Mouse (Mus musculus) ES-E14 (cell line): ENCODE measurements at regions not wholly inside any gene's neighbourhood (a gene's known extent, or its start where the extent isn't known, plus 50 kb on each side); places are given as distances from the start of the nearest gene placed in this dataset.

Experiments
- DNase-seq: peaks from one replicate; pipeline ENCODE4 v3.0.0-alpha.2; 2013; ENCODE audit warnings: low read depth, low spot score
- H3K27ac ChIP-seq: 2 replicates; pipeline ENCODE4 v1.5.1; 2012; ENCODE audit warnings: low read depth, mild to moderate bottlenecking, low read length, moderate library complexity, mixed read lengths; ENCODE audit not compliant: poor library complexity, insufficient read depth, severe bottlenecking
- H3K36me3 ChIP-seq: 2 replicates; pipeline ENCODE4 v1.6.1; 2012; ENCODE audit warnings: mild to moderate bottlenecking, low read length, moderate library complexity, mixed read lengths; ENCODE audit not compliant: control insufficient read depth, poor library complexity, insufficient read depth, severe bottlenecking
- H3K4me1 ChIP-seq, 2 experiments: fragments of 150-350 bp in 1 of 2; sonication (generic) in 1 of 2; 2 replicates each; pipeline ENCODE4 v1.6.1; 2012; ENCODE audit warnings: low read length in 2 of 2, mild to moderate bottlenecking in 1 of 2, mixed read lengths in 1 of 2; ENCODE audit not compliant: control insufficient read depth in 2 of 2, insufficient read depth in 2 of 2, poor library complexity in 1 of 2
- H3K4me3 ChIP-seq, 2 experiments: fragments of 150-350 bp in 1 of 2; sonication (generic) in 1 of 2; 2 replicates each; pipeline ENCODE4 v1.5.1; 2012; ENCODE audit warnings: low read length in 2 of 2, low read depth in 1 of 2, mild to moderate bottlenecking in 1 of 2, mixed read lengths in 1 of 2; ENCODE audit not compliant: insufficient read depth in 1 of 2, poor library complexity in 1 of 2, severe bottlenecking in 1 of 2
- H3K9ac ChIP-seq: 2 replicates; pipeline ENCODE4 v1.6.1; 2012; ENCODE audit warnings: low read depth, mild to moderate bottlenecking, low read length, mixed read lengths; ENCODE audit not compliant: poor library complexity, insufficient read depth, severe bottlenecking
- H3K9me3 ChIP-seq: fragments of 150-350 bp; sonication (generic); 2 replicates; pipeline ENCODE4 v1.6.1; 2012; ENCODE audit warnings: low read depth, mild to moderate bottlenecking, low read length; ENCODE audit not compliant: control insufficient read depth, insufficient read depth
- CHD2 ChIP-seq: IDR thresholded peaks from 2 replicates; pipeline ENCODE4 v1.6.1; 2014; ENCODE audit warnings: mild to moderate bottlenecking, low read depth, low read length, inconsistent platforms
- HCFC1 ChIP-seq: IDR thresholded peaks from 2 replicates; pipeline ENCODE4 v1.6.1; 2012; ENCODE audit warnings: low read length, inconsistent platforms, borderline replicate concordance; ENCODE audit not compliant: insufficient read depth
- MAFK ChIP-seq: IDR thresholded peaks from 2 replicates; pipeline ENCODE4 v1.6.1; 2014; ENCODE audit warnings: mild to moderate bottlenecking, low read depth, low read length, inconsistent platforms; ENCODE audit not compliant: insufficient read depth
- ZC3H11A ChIP-seq: IDR thresholded peaks from 2 replicates; pipeline ENCODE4 v1.6.1; 2012; ENCODE audit warnings: low read depth, mild to moderate bottlenecking, inconsistent platforms, low read length, borderline replicate concordance
- ZNF384 ChIP-seq: IDR thresholded peaks from 2 replicates; pipeline ENCODE4 v1.6.1; 2012; ENCODE audit warnings: low read depth, low read length, inconsistent platforms
- in situ Hi-C, 2 experiments: fragments of 600-800 bp; cut with MboI; formaldehyde crosslinking; loops; one replicate each; pipeline ENCODE4 v1.15.1; 2025; ENCODE audit warnings: low sequenced_read_pairs in 2 of 2, inconsistent platforms in 1 of 2; ENCODE audit not compliant: unreplicated experiment in 2 of 2

- Histone ChIP-seq H3K36me3 (no peaks in the 10 kb centered on the region), H3K27ac (no peak overlapping the region), H3K9ac (no peak overlapping the region), H3K4me3 (no peak overlapping the region), H3K9me3 (no peaks in the 10 kb centered on the region), H3K4me1 (no peaks in the 10 kb centered on the region)
- TF ChIP-seq HCFC1 (no peak), MAFK (no peak)
- in situ Hi-C loops = no loop called here
- DNase-seq = no peak
Measured at GRCm38 (mm10) chr13:32550113-32550512, 211.6 kb upstream of the Gmds start.

- in situ Hi-C loops = no loop called here
- H3K4me1 ChIP-seq = no peaks in the 10 kb centered on the region
- TF ChIP-seq MAFK (no peak), ZNF384 (no peak), ZC3H11A (no peak), CHD2 (no peak), HCFC1 (no peak)
Measured at GRCm38 (mm10) chr13:32547126-32547525, 208.6 kb upstream of the Gmds start.

DNA sequence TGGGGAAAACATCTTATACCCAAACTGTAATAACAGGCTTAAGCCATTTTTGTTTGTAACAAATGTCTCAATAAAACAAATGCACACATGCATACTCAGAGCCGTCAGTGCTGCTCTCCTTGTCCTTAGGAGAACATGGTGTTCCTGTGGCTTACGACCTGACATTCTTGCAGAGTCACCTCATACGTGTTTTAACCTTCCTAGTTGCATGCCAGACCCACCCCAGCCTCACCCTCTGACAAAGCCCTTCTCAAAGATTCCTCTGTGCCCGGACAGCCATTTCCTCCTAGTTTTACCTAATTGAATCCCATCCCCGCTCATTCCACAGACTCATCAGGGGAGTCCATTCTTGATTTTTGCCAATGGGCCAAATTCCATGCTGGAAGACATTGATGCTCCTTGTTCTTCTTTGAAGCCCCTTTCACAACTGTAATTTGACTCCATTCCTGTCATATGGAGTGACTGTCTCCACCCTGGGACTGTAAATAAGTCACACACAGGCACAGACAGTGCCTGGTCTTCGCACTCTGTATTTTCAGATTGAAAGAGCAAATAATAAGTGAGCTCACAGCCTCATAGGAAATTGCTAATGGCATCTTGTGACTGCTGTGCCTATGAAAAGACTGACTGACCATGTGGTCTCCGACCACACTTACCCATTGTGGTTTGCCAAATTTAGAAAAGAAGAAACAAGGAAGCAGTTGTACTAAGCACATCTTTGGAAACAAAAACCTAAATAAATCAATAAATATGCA, 206.6 kb upstream of the Gmds start:
- Histone ChIP-seq H3K9ac (no peak overlapping the region), H3K4me1 (no peaks in the 10 kb centered on the region), H3K36me3 (no peaks in the 10 kb centered on the region), H3K27ac (no peak overlapping the region; the same call in 1 of the 2 replicates), H3K9me3 (no peaks in the 10 kb centered on the region), H3K4me3 (no peak overlapping the region)
- in situ Hi-C loops = no loop called here
- DNase-seq = no peak
- TF ChIP-seq HCFC1 (no peak), ZC3H11A (no peak), CHD2 (no peak), MAFK (no peak), ZNF384 (no peak)

More at GRCm38 (mm10) chr13:32547126-32547525, 208.6 kb upstream of the Gmds start:
- H3K9ac ChIP-seq = no peak overlapping the region
- no peak for DNase-seq
- H3K27ac ChIP-seq = no peak overlapping the region
- no peaks in the 10 kb centered on the region for H3K9me3 ChIP-seq
- no peak overlapping the region for H3K4me3 ChIP-seq
- H3K36me3 ChIP-seq = no peaks in the 10 kb centered on the region

- no peaks in the 10 kb centered on the region for H3K36me3 ChIP-seq
- H3K9me3 ChIP-seq = no peaks in the 10 kb centered on the region
- H3K4me3 ChIP-seq = no peak overlapping the region
- no peak overlapping the region for H3K27ac ChIP-seq
- TF ChIP-seq ZNF384 (no peak), HCFC1 (no peak), MAFK (no peak), ZC3H11A (no peak), CHD2 (no peak)
- no peaks in the 10 kb centered on the region for H3K4me1 ChIP-seq
- no peak for DNase-seq
- in situ Hi-C loops = no loop called here
- H3K9ac ChIP-seq = no peak overlapping the region
Measured at GRCm38 (mm10) chr13:32541611-32542010, 203.1 kb upstream of the Gmds start.

DNA sequence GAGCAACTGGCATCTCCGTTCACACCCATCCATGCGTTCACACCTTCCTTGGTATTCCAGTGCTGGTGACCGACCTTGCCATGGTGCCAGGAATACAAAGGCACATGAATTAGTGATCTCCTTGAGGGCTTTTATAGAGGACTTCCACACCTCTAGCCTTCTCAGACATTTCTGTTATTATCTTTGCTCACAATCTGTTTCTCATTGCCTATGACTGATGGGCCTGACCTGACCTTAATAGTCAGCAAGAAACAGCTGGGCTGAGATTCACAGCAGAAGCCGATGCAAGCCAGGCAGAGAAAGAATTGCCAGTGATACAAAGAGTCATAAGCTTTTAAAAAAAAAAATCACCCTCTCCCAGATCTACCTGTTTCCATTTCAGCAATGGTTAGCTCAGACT, 197.7 kb upstream of the Gmds start:
- no peaks in the 10 kb centered on the region for H3K9me3 ChIP-seq
- TF ChIP-seq HCFC1 (no peak), CHD2 (no peak), ZC3H11A (no peak), MAFK (no peak), ZNF384 (no peak)
- DNase-seq = no peak
- no peak overlapping the region for H3K27ac ChIP-seq
- in situ Hi-C loops = no loop called here
- no peaks in the 10 kb centered on the region for H3K4me1 ChIP-seq
- H3K4me3 ChIP-seq = no peak overlapping the region
- no peak overlapping the region for H3K9ac ChIP-seq
- no peaks in the 10 kb centered on the region for H3K36me3 ChIP-seq
